Mouse (Mus musculus) small intestine, adult 2 months (tissue): ENCODE data around the gene Dapk1.

Experiments
- CTCF ChIP-seq: fragments of 200-500 bp; IDR thresholded peaks from 2 replicates; pipeline ENCODE4 v1.5.1; 2012; ENCODE audit warnings: low read depth, mild to moderate bottlenecking, control low read depth, inconsistent platforms, low read length, moderate library complexity, mixed read lengths; ENCODE audit not compliant: insufficient replicate concordance, insufficient read length; ENCODE audit errors: extremely low read depth
- POLR2A ChIP-seq: fragments of 200-500 bp; IDR thresholded peaks from 2 replicates; pipeline ENCODE4 v1.6.1; 2012; ENCODE audit warnings: low read depth, mild to moderate bottlenecking, control low read depth, inconsistent platforms, low read length, moderate library complexity

DNA sequence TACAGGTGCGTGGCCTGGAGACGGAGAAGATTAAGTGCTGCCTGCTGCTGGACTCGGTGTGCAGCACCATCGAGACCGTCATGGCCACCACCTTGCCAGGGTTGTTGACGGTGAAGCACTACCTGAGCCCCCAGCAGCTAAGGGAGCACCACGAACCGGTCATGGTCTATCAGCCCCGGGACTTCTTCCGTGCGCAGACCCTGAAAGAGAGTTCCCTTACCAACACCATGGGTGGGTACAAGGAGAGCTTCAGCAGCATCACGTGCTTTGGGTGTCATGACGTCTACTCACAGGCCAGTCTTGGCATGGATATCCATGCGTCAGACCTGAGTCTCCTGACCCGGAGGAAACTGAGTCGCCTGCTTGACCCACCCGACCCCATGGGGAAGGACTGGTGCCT lies 159.4 kb downstream of the Dapk1 start:
- TF ChIP-seq CTCF = no peak
- no peak for TF ChIP-seq POLR2A
